Mouse (Mus musculus): ENCODE results near the gene Bri3bp.

DNA sequence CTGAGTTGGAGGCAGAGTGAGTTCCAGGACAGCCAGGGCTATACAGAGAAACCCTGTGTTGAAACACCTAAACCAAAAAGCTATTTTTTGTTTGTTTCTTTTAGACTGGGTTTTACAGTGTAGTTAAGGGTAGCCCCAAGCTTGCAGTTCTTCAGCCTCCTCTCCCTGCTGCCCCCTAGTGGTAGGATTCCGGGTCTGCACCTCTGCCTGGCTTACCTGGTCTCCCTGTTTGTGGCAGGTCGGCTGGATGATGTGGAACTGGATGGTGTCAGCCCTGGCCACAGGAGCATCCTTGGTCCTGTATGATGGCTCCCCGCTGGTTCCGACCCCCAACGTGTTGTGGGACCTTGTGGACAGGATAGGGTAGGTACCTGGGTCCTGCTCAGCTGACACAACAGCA is 68.2 kb downstream of the Bri3bp start:
- TF ChIP-seq CTCF (IDR thresholded peaks at IDR 0.05; ENCODE audit: low read depth) (peak; percentile 85), EP300 (optimal IDR thresholded peaks at IDR 0.05) (no peak)

All from stomach, postnatal 0 days (tissue).